Mouse (Mus musculus) mouse trophoblast stem cell (cell line): ENCODE data around the gene Dnase1l1.

Experiments used
- in situ Hi-C, 2 experiments: fragments of 300-500 bp; cut with MseI, MboI; formaldehyde crosslinking; loops; 2 replicates in 1 of 2; 3 replicates in 1 of 2; pipeline ENCODE4 v1.15.1; 2025

The Dnase1l1 gene

DNA sequence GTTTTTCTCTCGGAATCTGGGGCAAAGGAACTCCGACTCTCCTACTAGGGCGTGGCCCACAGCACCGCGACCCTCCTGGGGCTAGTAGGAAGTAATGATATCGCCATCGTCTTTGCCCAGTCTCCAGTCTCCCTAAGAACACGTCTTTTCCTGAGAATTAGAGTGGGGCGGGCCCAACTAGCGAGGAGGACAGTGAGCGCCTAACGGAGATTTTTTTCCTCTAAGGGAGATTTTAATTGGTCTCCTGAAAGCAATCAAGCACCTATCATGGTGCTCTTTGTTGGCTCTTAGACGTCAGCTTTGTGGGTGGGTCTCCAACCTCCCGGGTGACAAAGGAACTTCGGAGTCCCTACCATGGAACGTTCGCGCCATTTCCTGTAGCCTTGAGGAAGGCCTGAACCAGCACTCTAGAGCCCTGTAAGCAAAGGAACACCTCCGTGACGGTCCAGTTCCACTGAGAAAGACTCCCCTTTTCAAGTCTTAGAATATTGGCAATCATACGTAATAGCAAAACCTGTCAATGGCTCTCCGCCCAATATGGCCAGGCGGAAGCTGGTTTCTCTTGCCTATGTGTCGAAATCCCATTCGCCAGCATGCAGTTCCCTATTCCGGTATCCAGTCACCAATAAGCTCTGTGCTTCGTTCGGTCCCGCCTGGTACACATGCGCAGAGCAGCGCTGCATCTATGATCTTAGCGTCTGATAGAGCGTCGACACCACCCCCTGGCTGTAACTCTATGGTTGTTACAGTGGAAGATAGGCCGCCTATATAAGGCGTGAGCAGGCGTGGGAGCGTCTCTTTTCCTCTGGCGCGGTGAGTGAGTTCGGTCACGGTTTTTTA lies 11.9 kb downstream of the Dnase1l1 start, which contains the start of gene Rpl10:
TSS of gene Rpl10 (plus strand) at position 751 of the 840 bp plus-strand sequence.
- in situ Hi-C loops, result no loop called here

- in situ Hi-C loops, result no loop called here
Observed at GRCm38 (mm10) chrX:74269736-74270061, 12.4 kb downstream of the Dnase1l1 start.

DNA sequence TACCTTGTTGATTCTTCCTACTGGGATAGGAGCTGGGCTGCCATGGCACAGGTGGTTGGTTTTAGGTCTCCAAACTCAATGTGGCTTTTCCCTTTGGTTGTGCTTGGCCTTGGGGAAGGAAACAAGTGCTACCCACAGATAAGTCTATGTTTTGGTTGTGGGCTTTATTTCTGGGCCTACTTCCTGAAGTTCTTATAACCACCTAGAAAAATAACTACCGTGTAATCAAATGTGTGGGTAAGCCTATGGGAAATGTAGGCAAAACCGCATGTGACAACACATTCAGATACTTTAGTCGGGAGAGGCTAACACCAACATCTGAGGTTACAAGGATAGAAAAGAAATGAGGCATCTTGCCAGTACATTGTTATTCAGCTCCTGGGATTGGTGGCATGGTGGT lies 24.4 kb downstream of the Dnase1l1 start:
- in situ Hi-C loops, result no loop called here

GRCm38 (mm10) chrX:74254888-74255565 lies 27.1 kb downstream of the Dnase1l1 start:
- in situ Hi-C loops, result no loop called here

- in situ Hi-C loops, result no loop called here
Observed at GRCm38 (mm10) chrX:74254153-74254887, 27.8 kb downstream of the Dnase1l1 start, which contains the start of gene Emd. TSS of gene Emd (plus strand) at chrX:74254687.

GRCm38 (mm10) chrX:74249615-74250014 lies 32.5 kb downstream of the Dnase1l1 start, which contains the start of gene Flna:
TSS of gene Flna (minus strand) at chrX:74249820.
- in situ Hi-C loops, result loop anchor here in 1 of 2 experiments (10.0 kb wide), 1 partner anchor 165 kb away; no protein-coding TSS in a partner anchor

DNA sequence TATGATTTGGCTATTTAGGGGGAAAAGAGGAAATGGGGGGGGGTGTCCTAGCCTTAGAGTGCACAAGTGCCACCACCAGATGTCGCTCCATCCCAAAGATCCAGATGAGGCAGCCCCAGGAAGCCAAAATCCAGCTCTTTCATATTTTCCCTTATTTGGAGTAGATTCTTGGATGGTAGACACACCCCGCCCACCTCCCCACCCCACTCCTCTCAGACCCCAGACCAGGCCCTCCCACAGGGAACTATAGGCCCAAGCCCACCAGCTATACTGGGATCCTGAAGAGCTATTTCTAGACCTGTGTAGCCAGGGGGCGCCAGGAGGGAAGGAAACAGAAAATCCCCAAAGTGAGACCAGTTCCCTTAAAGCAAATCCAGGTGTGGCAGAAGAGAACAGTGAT lies 33.5 kb downstream of the Dnase1l1 start:
- in situ Hi-C loops, result loop anchor here in 1 of 2 experiments (10.0 kb wide), 1 partner anchor 166 kb away; no protein-coding TSS in a partner anchor

- in situ Hi-C loops, result loop anchor here in 1 of 2 experiments (10.0 kb wide), 1 partner anchor 168 kb away; no protein-coding TSS in a partner anchor
Observed at GRCm38 (mm10) chrX:74246693-74247092, 35.4 kb downstream of the Dnase1l1 start.

- in situ Hi-C loops, result loop anchor here in 1 of 2 experiments (10.0 kb wide), 1 partner anchor 169 kb away; no protein-coding TSS in a partner anchor
Observed at GRCm38 (mm10) chrX:74246213-74246681, 35.9 kb downstream of the Dnase1l1 start.

- in situ Hi-C loops, result loop anchor here in 1 of 2 experiments (10.0 kb wide), 1 partner anchor 169 kb away; no protein-coding TSS in a partner anchor
Observed at GRCm38 (mm10) chrX:74245687-74246086, 36.5 kb downstream of the Dnase1l1 start.

GRCm38 (mm10) chrX:74245107-74245506 lies 37.0 kb downstream of the Dnase1l1 start:
- in situ Hi-C loops, result loop anchor here in 1 of 2 experiments (10.0 kb wide), 1 partner anchor 170 kb away; no protein-coding TSS in a partner anchor

DNA sequence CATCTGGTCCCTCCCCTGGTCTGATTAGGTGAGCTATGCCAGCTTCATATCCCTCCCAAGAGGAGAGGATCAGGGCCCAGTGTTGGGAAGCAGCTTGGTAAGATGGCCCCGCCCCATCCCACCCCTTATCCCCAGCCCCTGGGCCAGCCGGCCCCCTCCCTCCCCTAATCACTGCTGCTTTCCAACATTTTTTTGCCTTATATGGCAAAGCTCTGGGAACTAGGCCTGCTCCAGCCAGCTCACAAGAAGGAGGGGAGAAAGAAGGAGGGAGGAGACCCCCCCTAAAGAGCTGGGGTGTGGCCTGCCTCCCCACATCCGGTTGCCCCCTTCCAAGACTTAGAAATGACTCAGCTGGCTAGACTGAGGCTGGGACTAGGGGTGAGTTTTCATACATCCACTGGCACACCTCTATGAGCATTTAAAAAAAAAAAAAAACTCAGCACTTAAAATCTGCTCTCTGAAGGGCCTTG lies 37.5 kb downstream of the Dnase1l1 start:
- in situ Hi-C loops, result loop anchor here in 1 of 2 experiments (10.0 kb wide), 1 partner anchor 170 kb away; no protein-coding TSS in a partner anchor

DNA sequence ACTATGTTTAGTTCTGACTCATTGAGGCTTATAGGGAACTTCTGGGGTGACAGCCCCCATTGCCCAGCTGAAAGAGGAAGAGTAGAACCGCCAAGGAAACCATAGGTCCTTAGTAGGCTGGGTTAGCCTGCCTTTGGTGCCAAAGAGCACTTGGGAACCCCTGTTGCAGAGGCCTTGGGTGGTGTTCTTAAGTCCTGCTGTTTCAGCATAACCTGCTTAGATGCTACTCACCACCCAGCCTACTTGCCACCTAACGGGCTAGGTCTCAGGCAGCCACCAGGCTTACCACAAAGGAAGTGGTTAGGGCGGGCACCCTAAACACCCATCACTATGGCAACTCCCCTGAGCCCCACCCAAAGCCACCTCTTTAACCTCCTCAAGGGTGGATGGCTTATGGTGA lies 38.3 kb downstream of the Dnase1l1 start:
- in situ Hi-C loops, result loop anchor here in 1 of 2 experiments (10.0 kb wide), 1 partner anchor 171 kb away; no protein-coding TSS in a partner anchor

DNA sequence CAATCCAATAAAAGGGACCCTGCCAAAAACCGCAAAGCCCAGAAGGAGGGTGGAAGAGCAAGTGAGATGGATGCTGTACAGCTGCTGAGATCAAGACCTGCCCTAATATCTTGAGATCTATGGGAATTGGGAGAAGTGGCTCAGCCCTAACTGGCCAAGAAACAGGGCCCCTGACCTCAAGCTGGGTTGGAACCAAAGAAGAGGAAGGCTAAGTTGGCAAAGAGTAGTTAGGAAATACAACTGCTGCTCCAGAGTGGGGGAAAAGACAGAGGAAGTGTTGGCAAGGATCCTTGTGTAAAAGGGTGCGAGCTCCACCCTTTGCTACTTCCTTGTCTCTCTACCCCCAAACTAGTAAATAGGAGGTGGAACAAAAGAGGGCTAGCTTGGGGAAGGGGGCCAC lies 38.7 kb downstream of the Dnase1l1 start:
- in situ Hi-C loops, result loop anchor here in 1 of 2 experiments (10.0 kb wide), 1 partner anchor 171 kb away; no protein-coding TSS in a partner anchor

DNA sequence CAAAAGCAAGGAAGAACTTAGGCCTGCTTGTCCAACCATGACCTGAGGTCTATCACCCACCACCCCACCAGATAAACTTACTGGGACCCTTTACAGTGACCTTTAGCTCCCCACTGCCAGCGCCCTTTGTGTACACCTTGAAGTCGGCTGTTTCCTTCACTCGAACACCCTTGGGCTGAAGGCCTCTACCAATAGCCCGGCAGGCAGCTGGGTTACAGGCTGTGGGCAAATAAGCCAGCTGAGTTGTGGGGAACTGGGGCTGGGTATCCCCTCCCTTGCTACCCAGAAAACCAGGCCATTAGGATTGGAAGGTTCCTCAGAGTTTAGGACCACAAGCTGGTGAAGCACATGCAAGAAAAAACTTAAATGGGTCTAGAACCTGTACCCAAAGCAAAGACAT lies 41.8 kb downstream of the Dnase1l1 start:
- in situ Hi-C loops, result loop anchor here in 1 of 2 experiments (10.0 kb wide), 1 partner anchor 174 kb away; no protein-coding TSS in a partner anchor

DNA sequence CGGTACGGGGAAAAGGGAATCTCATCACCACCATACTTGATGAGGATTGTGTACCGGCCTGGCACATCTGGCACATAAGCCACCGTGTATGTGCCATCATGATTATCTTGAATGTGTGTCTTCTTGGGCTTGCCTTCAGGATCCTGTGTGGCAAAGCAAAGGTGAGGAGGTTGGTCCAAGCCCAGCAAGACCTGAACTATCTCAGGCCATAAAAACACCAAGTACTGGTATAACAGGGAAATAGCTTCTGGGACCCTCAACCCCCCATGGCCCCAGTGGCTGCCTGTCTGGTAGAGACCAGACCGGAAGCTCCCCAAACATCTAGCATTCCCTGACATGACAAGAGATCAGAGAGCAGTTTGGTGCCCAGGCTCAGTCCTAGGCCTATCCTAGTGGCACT lies 48.9 kb downstream of the Dnase1l1 start:
- in situ Hi-C loops, result no loop called here

DNA sequence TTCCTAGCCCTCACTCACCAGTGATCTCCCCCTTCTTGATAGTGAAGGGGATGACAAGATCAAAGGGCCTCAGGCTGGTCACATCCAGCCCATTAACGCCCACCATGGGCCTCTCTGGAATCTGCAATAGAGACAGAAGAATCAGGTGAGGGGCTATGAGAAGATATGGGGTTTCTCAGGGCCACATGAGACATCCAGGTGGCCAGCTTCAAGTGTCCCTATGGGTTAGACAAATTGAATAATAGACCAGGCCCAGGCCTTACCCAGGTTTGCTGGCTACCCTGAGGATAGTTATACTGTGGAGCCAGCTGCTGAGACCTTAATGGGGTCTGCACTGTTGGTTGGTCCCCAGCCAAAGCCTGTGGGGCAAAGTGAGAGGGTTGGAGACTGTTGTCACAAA lies 52.1 kb downstream of the Dnase1l1 start:
- in situ Hi-C loops, result no loop called here
